Mouse (Mus musculus): ENCODE measurements around the gene Rnf20.

DNA sequence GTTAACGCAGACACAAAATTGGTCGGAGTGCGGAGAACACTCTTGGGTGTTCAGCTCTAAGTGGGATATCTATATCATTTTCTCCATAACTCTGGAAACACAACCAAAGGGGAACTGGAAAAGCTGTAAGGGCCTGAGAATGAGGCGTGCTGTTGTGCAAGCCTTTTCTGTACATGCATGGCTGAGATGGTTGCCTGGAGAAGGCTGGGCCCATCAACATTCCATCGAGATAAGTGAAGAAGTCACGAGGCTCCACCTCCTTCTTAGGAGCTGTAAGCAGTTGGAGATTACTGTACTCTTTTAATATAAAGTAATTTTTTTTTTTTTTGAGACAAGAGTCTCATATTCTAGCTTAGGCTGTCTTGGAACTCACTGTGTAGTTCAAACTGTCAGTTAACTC lies 44.3 kb downstream of the Rnf20 start:
- TF ChIP-seq CTCF (IDR thresholded peaks at IDR 0.05; ENCODE audit: control insufficient read depth, insufficient read depth, insufficient read length) (no peak), MYOG (IDR thresholded peaks at IDR 0.05; ENCODE audit: control insufficient read depth, extremely low read depth, insufficient read length) (no peak), CEBPB (IDR thresholded peaks at IDR 0.05; ENCODE audit: low read depth) (no peak), MAX (IDR thresholded peaks at IDR 0.05) (no peak), USF1 (IDR thresholded peaks at IDR 0.05; ENCODE audit: low read depth) (no peak), MYOD1 (IDR thresholded peaks at IDR 0.05; ENCODE audit: control insufficient read depth, insufficient read length, low read depth) (no peak), FOSL1 (IDR thresholded peaks at IDR 0.05; ENCODE audit: insufficient read depth, low read length, poor library complexity, severe bottlenecking) (no peak)

Measured in C2C12 (cell line).